Mouse (Mus musculus) midbrain, embryonic 13.5 days (tissue): ENCODE data around the gene Gtf2e1. TPM values are rescaled to one million over a fixed set of nuclear protein-coding genes. Genes with fewer than 3 reads are reported as not detected.

Experiments
- ATAC-seq: fragments of 200-750 bp; cut with Nextera tagmentation; 2 replicates; pipeline ENCODE4 v1.8.0; 2017; ENCODE audit warnings: mild to moderate bottlenecking, moderate TSS enrichment, moderate library complexity
- H3K27ac ChIP-seq: fragments of 300-500 bp; sonication (generic); 2 replicates; pipeline ENCODE4 v1.5.1; 2015; ENCODE audit warnings: inconsistent platforms, mild to moderate bottlenecking, moderate library complexity
- H3K27me3 ChIP-seq: fragments of 300-500 bp; sonication (generic); 2 replicates; pipeline ENCODE4 v1.6.1; 2015; ENCODE audit warnings: mild to moderate bottlenecking, inconsistent platforms
- H3K36me3 ChIP-seq: fragments of 300-500 bp; sonication (generic); 2 replicates; pipeline ENCODE4 v1.6.1; 2015; ENCODE audit warnings: mild to moderate bottlenecking, inconsistent platforms
- H3K4me1 ChIP-seq: fragments of 300-500 bp; sonication (generic); replicated peaks from 2 replicates; pipeline ENCODE4 v1.6.1; 2015; ENCODE audit warnings: inconsistent platforms
- H3K4me2 ChIP-seq: fragments of 300-500 bp; sonication (generic); replicated peaks from 2 replicates; pipeline ENCODE4 v1.6.1; 2015; ENCODE audit warnings: moderate library complexity, mild to moderate bottlenecking, inconsistent platforms
- H3K4me3 ChIP-seq: fragments of 300-500 bp; sonication (generic); replicated peaks from 2 replicates; pipeline ENCODE4 v1.5.1; 2015; ENCODE audit warnings: mild to moderate bottlenecking, inconsistent platforms
- H3K9ac ChIP-seq: fragments of 300-500 bp; sonication (generic); replicated peaks from 2 replicates; pipeline ENCODE4 v1.6.1; 2015; ENCODE audit warnings: mild to moderate bottlenecking, inconsistent platforms
- H3K9me3 ChIP-seq: fragments of 300-500 bp; sonication (generic); 2 replicates; pipeline ENCODE4 v1.6.1; 2016; ENCODE audit warnings: mild to moderate bottlenecking, inconsistent platforms
- WGBS: fragments of 180-500 bp; shearing (Covaris S2); methylation state at CpG from one replicate; pipeline ENCODE4 v1.1.7; 2015; 5-methylcytosine and 5-hydroxymethylcytosine counted together
- polyA plus RNA-seq: library from polyadenylated mRNA; unstranded; fragments of >200 nt; fragmentation: Nextera tagmentation; extraction: Ambion mirVana; gene quantifications from 2 replicates; pipeline ENCODE4 v1.2.1, GENCODE M21; 2015

Gene Gtf2e1
- 40.2 and 40.8 TPM in 2 replicates for polyA plus RNA-seq

DNA sequence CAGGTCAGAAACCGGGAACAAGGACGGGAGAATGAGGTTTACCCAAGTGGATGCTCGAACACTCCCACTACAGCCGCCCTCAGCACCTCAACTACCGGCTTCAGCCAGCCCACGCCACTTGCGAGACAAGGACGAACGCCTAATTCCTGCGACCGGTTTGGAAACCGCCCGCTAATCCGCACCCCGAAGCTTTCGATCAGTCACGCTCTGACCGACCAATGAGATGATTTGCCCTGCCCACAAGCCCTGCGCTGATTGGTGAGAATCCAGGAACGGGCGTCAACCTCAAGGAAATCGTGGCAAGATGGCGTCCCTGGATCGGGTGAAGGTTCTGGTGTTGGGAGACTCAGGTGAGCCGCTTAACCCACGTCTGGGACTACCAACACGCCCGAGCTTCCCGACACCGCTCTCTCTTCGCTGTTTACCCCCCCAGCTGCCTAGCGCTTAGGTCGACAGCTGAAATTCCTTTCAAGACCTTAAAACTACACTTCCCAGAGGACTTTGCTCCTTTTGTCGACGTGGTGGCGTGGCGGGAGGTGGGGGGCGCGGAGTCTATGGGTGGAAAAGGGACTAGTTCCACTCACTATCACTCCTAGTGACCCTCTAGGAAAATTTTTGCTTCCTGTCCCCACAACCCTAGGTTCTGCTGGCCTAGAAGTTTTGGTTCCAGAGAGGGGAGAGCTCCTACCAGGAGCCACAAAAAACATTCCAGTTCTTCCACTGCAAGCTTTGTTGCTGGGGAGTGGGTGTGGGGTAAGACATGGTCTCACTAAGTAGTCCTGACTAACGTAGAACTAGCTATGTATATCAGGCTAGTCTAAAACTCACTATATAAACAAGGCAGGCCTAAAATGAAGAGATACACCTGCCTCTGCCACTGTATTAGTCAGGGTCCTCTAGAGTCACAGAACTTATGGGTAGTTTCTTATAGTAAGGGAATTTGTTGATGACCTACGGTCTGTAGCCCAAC is at the start of gene Gtf2e1, which contains the start of gene Rabl3:
Gtf2e1 (minus strand) TSS at position 179 of the 970 bp plus-strand sequence.
Rabl3 (plus strand) TSS at position 275 of the 970 bp plus-strand sequence.
- Histone ChIP-seq H3K27me3 (no peaks in the 10 kb centered on the region), H3K36me3 (peaks cover 16% of the 10 kb centered on the region), H3K9ac (peak within 1 kb of the TSS; percentile 95), H3K4me1 (peaks cover 35% of the 10 kb centered on the region), H3K4me2 (peak within 1 kb of the TSS; percentile 75), H3K9me3 (no peaks in the 10 kb centered on the region), H3K4me3 (peak within 1 kb of the TSS; percentile 83), H3K27ac (peak within 1 kb of the TSS; percentile 87)
- WGBS = 2% methylated on average over 41 of the region's 41 CpGs
- peak; percentile 99 for ATAC-seq

DNA sequence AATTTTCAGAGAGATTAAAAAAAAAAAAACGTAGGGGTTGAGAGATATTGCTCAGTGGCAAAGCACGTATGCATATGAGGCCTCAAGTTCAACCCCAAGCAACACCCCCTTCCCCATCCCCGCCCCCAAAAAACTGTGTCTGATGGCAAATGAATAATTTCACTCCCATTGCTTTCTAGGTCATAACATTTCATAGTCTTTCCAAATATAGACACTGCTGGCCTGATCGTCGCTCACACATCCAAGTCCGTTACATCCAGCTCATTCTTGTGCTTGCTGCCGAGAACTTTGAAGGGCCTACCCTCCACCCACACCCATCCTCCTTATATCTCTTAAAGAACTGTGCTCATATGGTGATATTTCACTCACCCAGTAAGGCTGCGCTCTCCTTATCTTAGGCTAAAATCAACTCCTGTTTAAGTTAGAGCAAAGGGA is 45.6 kb upstream of the Gtf2e1 start:
- H3K27me3 ChIP-seq = no peaks in the 10 kb centered on the region
- ATAC-seq = peak; percentile 12
- peaks cover 52% of the 10 kb centered on the region for H3K4me1 ChIP-seq
- no peak overlapping the region for H3K4me3 ChIP-seq
- peak overlapping the region; percentile 94 for H3K27ac ChIP-seq
- H3K9ac ChIP-seq = no peak overlapping the region
- WGBS = 34% methylated on average over 8 of the region's 8 CpGs
- H3K4me2 ChIP-seq = peak overlapping the region; percentile 47
- no peaks in the 10 kb centered on the region for H3K9me3 ChIP-seq
- no peaks in the 10 kb centered on the region for H3K36me3 ChIP-seq

DNA sequence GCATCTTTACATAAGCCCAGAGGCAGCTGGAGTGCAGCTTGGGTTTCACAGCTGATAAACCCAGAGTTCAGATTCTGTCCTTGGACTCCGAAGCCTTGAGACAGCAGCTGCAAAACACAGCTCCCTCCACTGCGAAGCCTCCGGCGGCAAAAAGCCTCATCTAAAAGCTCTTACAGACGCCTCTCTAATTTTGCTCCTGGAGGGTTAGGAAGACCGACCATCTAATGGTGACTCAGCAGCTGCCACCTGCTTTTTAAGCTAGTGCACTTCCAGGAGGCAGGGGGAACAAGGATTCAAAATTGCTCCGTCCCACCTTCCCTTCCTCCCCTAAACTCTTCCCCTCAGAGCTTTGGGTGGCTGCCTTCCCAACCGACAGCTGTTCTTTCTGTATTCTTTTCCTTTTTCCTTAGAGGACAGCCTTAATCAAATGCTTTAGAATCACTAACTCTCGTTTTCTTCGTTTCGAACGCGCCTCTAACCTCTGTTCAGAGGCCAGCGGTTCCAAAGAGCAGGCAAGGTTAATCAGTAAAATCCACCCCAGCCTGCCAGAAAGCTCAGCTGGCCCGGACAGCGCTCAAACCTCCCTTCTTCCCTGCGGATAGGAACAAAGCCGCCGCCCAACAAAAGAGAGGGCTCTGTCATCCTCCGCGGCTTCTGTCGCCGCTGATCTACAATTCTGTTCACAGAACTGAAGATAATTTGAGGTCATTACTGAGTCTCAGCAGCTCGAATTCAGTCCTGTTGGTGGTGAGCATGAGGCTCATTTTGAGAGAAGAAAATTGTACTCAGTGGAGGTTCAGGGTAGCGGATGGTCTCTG is 44.8 kb upstream of the Gtf2e1 start:
- peak; percentile 87 for ATAC-seq
- Histone ChIP-seq H3K9me3 (no peaks in the 10 kb centered on the region), H3K27me3 (no peaks in the 10 kb centered on the region), H3K4me2 (peak overlapping the region; percentile 47), H3K4me3 (peak overlapping the region; percentile 21), H3K36me3 (no peaks in the 10 kb centered on the region), H3K4me1 (peaks cover 47% of the 10 kb centered on the region), H3K9ac (peak overlapping the region; percentile 29), H3K27ac (peak overlapping the region; percentile 94)
- WGBS = 2% methylated on average over 25 of the region's 25 CpGs

DNA sequence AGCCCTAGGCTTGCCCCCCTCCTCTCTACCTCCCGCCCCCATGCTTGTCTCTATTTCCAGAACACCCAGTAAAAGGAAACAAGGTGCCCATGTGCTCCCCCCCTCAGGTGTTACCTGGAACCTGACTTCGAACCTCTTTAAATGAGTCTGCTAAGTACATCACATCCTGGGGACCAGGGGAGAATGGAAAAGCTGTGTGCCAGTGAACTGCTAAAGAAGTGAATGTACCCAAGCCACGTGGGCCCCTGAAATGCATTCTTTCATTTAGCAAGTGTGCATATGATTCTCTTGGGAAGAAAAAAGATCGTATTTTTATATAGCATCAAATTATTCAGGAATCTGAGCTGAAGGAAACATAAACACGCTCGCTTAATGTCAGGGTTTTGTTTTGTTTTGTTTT is 44.2 kb upstream of the Gtf2e1 start:
- H3K4me1 ChIP-seq = peaks cover 47% of the 10 kb centered on the region
- ATAC-seq = no peak
- peak overlapping the region; percentile 21; the same call in 1 of the 2 replicates for H3K4me3 ChIP-seq
- no peaks in the 10 kb centered on the region for H3K9me3 ChIP-seq
- peak overlapping the region; percentile 47 for H3K4me2 ChIP-seq
- H3K36me3 ChIP-seq = no peaks in the 10 kb centered on the region
- peak overlapping the region; percentile 94 for H3K27ac ChIP-seq
- peak overlapping the region; percentile 4; the same call in 1 of the 2 replicates for H3K9ac ChIP-seq
- WGBS = 21% methylated on average over 6 of the region's 6 CpGs
- no peaks in the 10 kb centered on the region for H3K27me3 ChIP-seq

DNA sequence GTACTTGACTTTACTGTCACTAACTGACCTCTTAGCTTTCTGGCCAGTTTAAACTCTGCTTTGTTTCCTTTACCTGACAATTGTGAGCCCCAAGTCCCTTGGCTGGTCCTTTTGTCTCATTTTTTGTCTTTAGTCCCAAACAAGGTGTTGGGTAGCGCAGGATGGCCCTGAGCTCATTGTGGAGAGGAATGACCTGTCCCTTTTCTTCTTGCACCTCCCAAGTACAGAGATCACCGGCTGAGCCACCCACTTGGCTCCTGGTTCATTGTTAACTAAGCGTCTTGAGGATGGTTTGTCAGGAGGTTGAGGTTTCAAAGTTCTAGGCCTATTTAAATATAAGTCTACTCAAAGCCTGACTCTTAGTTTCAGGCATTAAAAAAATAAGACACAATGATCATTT is 43.7 kb upstream of the Gtf2e1 start:
- no peak for ATAC-seq
- no peaks in the 10 kb centered on the region for H3K36me3 ChIP-seq
- H3K9ac ChIP-seq = no peak overlapping the region
- H3K4me1 ChIP-seq = peaks cover 47% of the 10 kb centered on the region
- no peak overlapping the region for H3K4me3 ChIP-seq
- H3K27ac ChIP-seq = peak overlapping the region; percentile 94
- H3K9me3 ChIP-seq = no peaks in the 10 kb centered on the region
- no peak overlapping the region for H3K4me2 ChIP-seq
- H3K27me3 ChIP-seq = no peaks in the 10 kb centered on the region
- 75% methylated on average over 3 of the region's 3 CpGs for WGBS

DNA sequence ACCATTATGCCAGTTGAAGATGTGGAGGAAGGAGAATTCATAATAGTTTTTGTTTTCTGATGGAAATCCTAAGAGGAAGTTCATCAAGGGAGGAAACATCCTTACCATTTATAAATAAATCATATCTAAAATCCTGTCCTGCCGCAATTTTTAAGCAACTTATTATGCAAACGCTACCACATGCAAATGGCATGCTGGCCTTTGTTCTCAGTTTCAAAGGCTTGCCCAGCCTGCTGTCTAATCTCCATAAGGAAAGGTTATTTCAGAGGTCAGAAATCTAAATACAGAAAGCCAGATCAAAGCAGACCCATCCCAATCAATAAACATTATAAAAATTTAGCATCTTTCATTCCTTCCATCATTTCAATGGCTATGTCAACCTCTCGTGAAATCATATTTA is 42.3 kb upstream of the Gtf2e1 start:
- Histone ChIP-seq H3K4me1 (peaks cover 47% of the 10 kb centered on the region), H3K9ac (no peak overlapping the region), H3K4me2 (no peak overlapping the region), H3K27ac (peak overlapping the region; percentile 71), H3K9me3 (no peaks in the 10 kb centered on the region), H3K36me3 (no peaks in the 10 kb centered on the region), H3K27me3 (no peaks in the 10 kb centered on the region), H3K4me3 (no peak overlapping the region)
- no peak for ATAC-seq
- 30% methylated on average over 3 of the region's 3 CpGs for WGBS

DNA sequence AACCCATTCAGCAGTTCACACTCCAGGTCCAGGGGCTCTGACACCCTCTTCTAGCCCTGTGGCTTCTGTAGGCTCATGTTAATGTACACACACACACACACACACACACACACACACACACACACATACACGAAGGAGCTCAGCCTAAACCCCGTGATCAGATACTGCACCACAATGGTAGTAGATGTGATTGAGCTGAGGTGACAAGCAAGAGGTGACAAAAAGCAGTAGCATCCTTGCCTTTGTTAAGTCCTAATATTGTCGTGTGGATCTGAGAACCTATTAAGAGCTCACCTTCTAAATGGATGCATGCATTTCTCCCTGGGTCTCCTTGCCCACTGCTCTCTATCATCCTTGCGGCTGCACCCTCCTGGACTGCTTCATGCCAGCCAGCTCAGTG is 41.1 kb upstream of the Gtf2e1 start:
- WGBS = 89% methylated on average over 4 of the region's 4 CpGs
- H3K27ac ChIP-seq = 0 out of 2 replicates have a peak overlapping the region, but pooled peaks have one; percentile 71
- H3K9me3 ChIP-seq = no peaks in the 10 kb centered on the region
- no peaks in the 10 kb centered on the region for H3K27me3 ChIP-seq
- H3K4me2 ChIP-seq = no peak overlapping the region
- H3K4me3 ChIP-seq = no peak overlapping the region
- H3K9ac ChIP-seq = no peak overlapping the region
- peaks cover 44% of the 10 kb centered on the region for H3K4me1 ChIP-seq
- ATAC-seq = no peak
- H3K36me3 ChIP-seq = no peaks in the 10 kb centered on the region

DNA sequence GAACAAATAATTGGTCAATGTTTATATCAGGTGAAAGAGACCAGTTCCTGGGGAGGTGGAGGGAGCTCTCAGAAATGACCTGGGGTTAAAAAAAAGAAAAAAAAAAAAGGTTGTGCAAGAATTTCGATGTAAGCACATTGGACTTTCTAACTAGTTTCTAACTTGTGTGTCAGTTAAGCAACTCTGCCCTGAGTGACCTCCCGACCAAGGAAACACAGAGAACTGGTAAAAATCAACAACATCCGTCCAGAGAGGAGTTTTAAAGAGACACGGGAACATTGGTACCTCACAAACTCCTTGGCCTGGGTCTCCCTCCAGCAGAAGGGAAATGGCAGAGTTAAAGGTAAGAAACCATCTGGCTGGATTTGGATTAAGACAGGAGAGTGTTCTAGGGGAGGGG is 40.4 kb upstream of the Gtf2e1 start, which contains the start of gene Hgd:
Hgd (plus strand) TSS at position 160 of the 400 bp plus-strand sequence.
- Histone ChIP-seq H3K4me1 (peaks cover 38% of the 10 kb centered on the region), H3K27me3 (no peaks in the 10 kb centered on the region), H3K27ac (peak within 1 kb of the TSS; percentile 71; the same call in 1 of the 2 replicates), H3K9me3 (no peaks in the 10 kb centered on the region), H3K9ac (no peak within 1 kb of the TSS), H3K4me2 (no peak within 1 kb of the TSS), H3K4me3 (no peak within 1 kb of the TSS), H3K36me3 (no peaks in the 10 kb centered on the region)
- no peak for ATAC-seq
- whole genome bisulfite sequencing = 82% methylated on average over 4 of the region's 4 CpGs

DNA sequence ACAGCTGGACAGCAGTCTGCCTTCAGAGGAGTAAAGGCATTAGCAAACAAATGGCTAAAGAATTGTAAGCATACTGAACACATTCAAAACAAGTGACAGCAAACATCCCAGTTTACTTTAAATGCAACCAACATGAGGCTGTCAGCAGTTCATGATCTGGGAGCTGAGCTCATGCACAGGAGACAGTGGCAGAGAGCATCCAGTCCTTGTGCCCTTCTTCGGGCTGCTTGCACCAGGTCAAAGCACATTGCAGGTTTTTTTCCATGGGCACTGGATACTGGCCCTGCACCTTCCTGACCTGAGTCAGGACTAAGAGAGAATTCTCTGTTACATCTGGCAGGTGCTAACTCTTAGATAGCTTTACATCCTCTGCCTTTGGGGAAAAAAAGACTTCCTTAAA is 40.0 kb upstream of the Gtf2e1 start:
- Histone ChIP-seq H3K4me1 (peaks cover 35% of the 10 kb centered on the region), H3K27me3 (no peaks in the 10 kb centered on the region), H3K36me3 (no peaks in the 10 kb centered on the region), H3K9ac (no peak overlapping the region), H3K4me2 (no peak overlapping the region), H3K27ac (no peak overlapping the region), H3K4me3 (no peak overlapping the region), H3K9me3 (0 out of 2 replicates have a peak, but pooled peaks cover 2% of the 10 kb centered on the region)
- ATAC-seq = no peak
- 73% methylated on average over 1 of the region's 1 CpGs for WGBS

DNA sequence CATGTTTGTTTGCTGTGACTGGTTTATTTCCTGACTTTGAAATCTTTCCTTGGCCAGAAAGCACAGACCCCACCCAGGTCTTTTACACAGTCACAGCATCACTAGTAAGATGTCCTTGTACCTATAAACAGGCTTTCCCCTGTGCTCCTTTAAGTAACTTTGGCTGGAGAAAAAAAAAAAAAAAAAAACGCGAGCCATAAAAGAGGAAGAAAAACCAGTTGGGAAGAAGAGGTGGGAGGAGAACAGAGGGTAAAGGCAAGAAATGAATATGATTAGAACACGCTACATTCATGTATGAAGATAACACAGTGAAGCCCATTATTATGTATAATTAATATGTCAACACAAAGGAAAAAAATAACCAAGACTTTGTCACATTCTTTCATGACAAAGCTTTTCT is 35.7 kb upstream of the Gtf2e1 start:
- no peak overlapping the region for H3K4me3 ChIP-seq
- H3K4me2 ChIP-seq = no peak overlapping the region
- WGBS = 64% methylated on average over 3 of the region's 3 CpGs
- peaks cover 7% of the 10 kb centered on the region; the same call in 1 of the 2 replicates for H3K4me1 ChIP-seq
- peaks cover 4% of the 10 kb centered on the region for H3K36me3 ChIP-seq
- no peaks in the 10 kb centered on the region for H3K27me3 ChIP-seq
- 0 out of 2 replicates have a peak, but pooled peaks cover 9% of the 10 kb centered on the region for H3K9me3 ChIP-seq
- no peak overlapping the region for H3K27ac ChIP-seq
- no peak overlapping the region for H3K9ac ChIP-seq
- no peak for ATAC-seq

DNA sequence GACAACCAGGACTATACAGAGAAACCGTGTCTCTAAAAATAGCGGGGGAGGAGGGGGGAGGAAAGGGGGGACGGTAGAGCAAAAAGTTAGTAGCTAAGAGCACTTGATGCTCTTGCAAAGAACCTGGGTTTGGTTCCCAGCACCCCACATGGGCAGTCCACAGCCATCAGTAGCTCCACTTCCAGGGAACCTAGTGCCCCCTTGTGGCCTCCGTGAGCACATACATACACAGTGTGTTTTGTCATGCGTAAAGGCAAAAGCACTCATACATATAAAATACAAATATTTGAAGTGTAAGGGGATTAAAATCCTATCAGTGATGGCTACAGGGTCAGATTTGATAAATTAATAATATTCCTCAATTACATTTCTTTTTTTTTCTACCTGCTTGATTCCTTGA is 33.5 kb upstream of the Gtf2e1 start:
- no peaks in the 10 kb centered on the region for H3K27me3 ChIP-seq
- H3K4me3 ChIP-seq = no peak overlapping the region
- no peak for ATAC-seq
- H3K4me2 ChIP-seq = no peak overlapping the region
- H3K9me3 ChIP-seq = 0 out of 2 replicates have a peak, but pooled peaks cover 9% of the 10 kb centered on the region
- peaks cover 7% of the 10 kb centered on the region; the same call in 1 of the 2 replicates for H3K4me1 ChIP-seq
- peaks cover 4% of the 10 kb centered on the region for H3K36me3 ChIP-seq
- no peak overlapping the region for H3K27ac ChIP-seq
- no peak overlapping the region for H3K9ac ChIP-seq
- 94% methylated on average over 5 of the region's 5 CpGs for WGBS
